In genomic region chr12:21166884-21167575, GRCm38 (mm10) we compare ENCODE assay signal across 14 mouse cellular contexts.
DNase-seq lines count a peak whose midpoint lies in the region; ATAC-seq and TF ChIP-seq lines count a peak whose summit lies in the region.
"Had no signal": no experiment of that assay in that cellular context is flagged by ENCODE, and none has a peak within 500 bp of the region (broad histone marks: within the 10 kb centered on the region; RNA-seq: fewer than 3 reads in every experiment).

No protein-coding gene starts in this region.

- TF ChIP-seq EP300 in lung, postnatal 0 days (IDR thresholded peaks at IDR 0.05): no peak

- 15% methylated on average over 6 of the region's 6 CpGs for WGBS in lung, postnatal 0 days
- WGBS in lung, adult 2 months: 14% methylated on average over 6 of the region's 6 CpGs

- no peaks in the 10 kb centered on the region for H3K27me3 ChIP-seq in lung, postnatal 0 days (replicated peaks; ENCODE audit: insufficient read depth, low read length)
- H3K27me3 ChIP-seq: limb, embryonic 12.5 days; stomach, embryonic 15.5 days had no signal

- no peaks in the 10 kb centered on the region for H3K36me3 ChIP-seq in lung, postnatal 0 days (ENCODE audit: insufficient read depth, low read length)

- no peak overlapping the region for H3K9ac ChIP-seq in lung, postnatal 0 days (replicated peaks; ENCODE audit: low read depth)
- H3K9ac ChIP-seq: limb, embryonic 12.5 days; stomach, embryonic 15.5 days had no signal

- H3K27ac ChIP-seq in lung, postnatal 0 days (ENCODE audit: low read length): no peak overlapping the region
- H3K27ac ChIP-seq: limb, embryonic 12.5 days; stomach, embryonic 15.5 days had no signal

- peak; percentile 39 for ATAC-seq in lung, postnatal 0 days
- ATAC-seq in inflammation-experienced regulatory T-cells, adult 6 months: peak; percentile 96

- H3K4me3 ChIP-seq in lung, postnatal 0 days (ENCODE audit: low read depth, low read length): no peak overlapping the region
- no peak overlapping the region for H3K4me3 ChIP-seq in lung, adult 2 months (replicated peaks; ENCODE audit: extremely low read depth, low read depth, low read length)
- H3K4me3 ChIP-seq: limb, embryonic 12.5 days; stomach, embryonic 15.5 days had no signal

- no peak for TF ChIP-seq CTCF in lung, postnatal 0 days (IDR thresholded peaks at IDR 0.05)
- no peak for TF ChIP-seq CTCF in lung, adult 2 months (IDR thresholded peaks at IDR 0.05; ENCODE audit: insufficient read depth, low read length)

- TF ChIP-seq POLR2A in lung, adult 2 months (IDR thresholded peaks at IDR 0.05; ENCODE audit: borderline replicate concordance, extremely low read depth, low read depth, low read length): no peak

- peaks cover 14% of the 10 kb centered on the region; the same call in 1 of the 2 replicates for H3K4me1 ChIP-seq in lung, postnatal 0 days (ENCODE audit: insufficient read depth, low read depth, low read length)
- peaks cover 31% of the 10 kb centered on the region for H3K4me1 ChIP-seq in lung, adult 2 months (ENCODE audit: control insufficient read depth, insufficient read depth, low read length)

- peak; percentile 24 for DNase-seq in embryo, embryonic 10.5 days (ENCODE audit: low spot score)
- DNase-seq in embryo, embryonic 9.5 days (ENCODE audit: extremely low spot score): no peak
- peak; percentile 28 for DNase-seq in lung, postnatal 0 days (ENCODE audit: low spot score)
- no peak for DNase-seq in lung, adult 2 months
- peak; percentile 25 to 37 for DNase-seq in thymus, postnatal 10 days (ENCODE audit: low spot score in 2 of 2)
- no peak for DNase-seq in left cerebral cortex, adult 18-20 months (ENCODE audit: low spot score in 2 of 2)
- no peak for DNase-seq in kidney, postnatal 36 days
- DNase-seq: adrenal gland, adult 8-10 months; cerebellum, adult 8-10 months; heart, postnatal 10 days; kidney, postnatal 25 days had no signal

- H3K9me3 ChIP-seq in lung, postnatal 0 days (ENCODE audit: low read length): no peaks in the 10 kb centered on the region
- H3K9me3 ChIP-seq: limb, embryonic 12.5 days; stomach, embryonic 15.5 days had no signal

- H3K4me2 ChIP-seq in lung, postnatal 0 days (replicated peaks; ENCODE audit: low read depth, low read length): no peak overlapping the region
- H3K4me2 ChIP-seq: limb, embryonic 12.5 days; stomach, embryonic 15.5 days had no signal

Comparison
In these comparisons a context has a peak if more than half of its experiments do, and no peak if none do; other contexts are left out.
1. DNase-seq: peak in embryo, embryonic 10.5 days (single experiment), lung, postnatal 0 days (single experiment) and thymus, postnatal 10 days (2 of 2); none in embryo, embryonic 9.5 days (single experiment), lung, adult 2 months (single experiment), left cerebral cortex, adult 18-20 months (0 of 2) and kidney, postnatal 36 days (0 of 2).